Mouse (Mus musculus) C2C12 (cell line): ENCODE data around the gene Nostrin.

ENCODE experiments used
- CEBPB ChIP-seq: IDR thresholded peaks from one replicate; pipeline ENCODE4 v1.6.1; 2011; ENCODE audit warnings: low read depth, mild to moderate bottlenecking, control low read depth, moderate library complexity
- CTCF ChIP-seq: IDR thresholded peaks from one replicate; pipeline ENCODE4 v1.5.1; 2011; ENCODE audit not compliant: control insufficient read depth, insufficient read depth, insufficient read length
- FOSL1 ChIP-seq: IDR thresholded peaks from one replicate; pipeline ENCODE4 v1.8.0; 2011; ENCODE audit warnings: mild to moderate bottlenecking, low read length; ENCODE audit not compliant: poor library complexity, insufficient read depth, severe bottlenecking
- MAX ChIP-seq: IDR thresholded peaks from one replicate; pipeline ENCODE4 v1.6.1; 2011; ENCODE audit warnings: mild to moderate bottlenecking, control low read depth
- MYOD1 ChIP-seq: IDR thresholded peaks from one replicate; pipeline ENCODE4 v1.6.1; 2011; ENCODE audit warnings: low read depth; ENCODE audit not compliant: control insufficient read depth, insufficient read length
- MYOG ChIP-seq: IDR thresholded peaks from one replicate; pipeline ENCODE4 v1.6.1; 2011; ENCODE audit not compliant: control insufficient read depth, insufficient read length; ENCODE audit errors: extremely low read depth
- USF1 ChIP-seq: IDR thresholded peaks from one replicate; pipeline ENCODE4 v1.6.1; 2011; ENCODE audit warnings: low read depth, mild to moderate bottlenecking, control low read depth, moderate library complexity

GRCm38 (mm10) chr2:69103526-69103925 lies 32.1 kb upstream of the Nostrin start:
- TF ChIP-seq MYOG (no peak), CTCF (no peak), MYOD1 (no peak), USF1 (no peak), MAX (no peak), CEBPB (no peak), FOSL1 (no peak)
